Mouse (Mus musculus) hindbrain, embryonic 16.5 days (tissue): Measurements from ENCODE around the gene Ak8. TPM values are rescaled to one million over a fixed set of nuclear protein-coding genes. Genes with fewer than 3 reads are reported as not detected.
A peak's percentile ranks its signal among the peaks of the same experiment; 100 is the strongest.

Experiments
- ATAC-seq: fragments of 200-750 bp; cut with Nextera tagmentation; 2 replicates; pipeline ENCODE4 v1.8.0; 2017; ENCODE audit warnings: moderate TSS enrichment, moderate library complexity
- H3K27ac ChIP-seq: fragments of 300-500 bp; sonication (generic); 2 replicates; pipeline ENCODE4 v1.5.1; 2014; ENCODE audit warnings: low read depth, mild to moderate bottlenecking, control low read depth, low read length, moderate library complexity
- H3K27me3 ChIP-seq: fragments of 300-500 bp; sonication (generic); replicated peaks from 2 replicates; pipeline ENCODE4 v1.6.1; 2014; ENCODE audit warnings: low read length; ENCODE audit not compliant: control insufficient read depth, insufficient read depth
- H3K36me3 ChIP-seq: fragments of 300-500 bp; sonication (generic); 2 replicates; pipeline ENCODE4 v1.6.1; 2014; ENCODE audit warnings: mild to moderate bottlenecking, low read length, moderate library complexity, mixed read lengths; ENCODE audit not compliant: control insufficient read depth, insufficient read depth
- H3K4me1 ChIP-seq: fragments of 300-500 bp; sonication (generic); 2 replicates; pipeline ENCODE4 v1.6.1; 2014; ENCODE audit warnings: low read depth, low read length; ENCODE audit not compliant: control insufficient read depth, insufficient read depth
- H3K4me2 ChIP-seq: fragments of 300-500 bp; sonication (generic); 2 replicates; pipeline ENCODE4 v1.6.1; 2014; ENCODE audit warnings: mild to moderate bottlenecking, low read length, control low read depth, moderate library complexity
- H3K4me3 ChIP-seq: fragments of 300-500 bp; sonication (generic); 2 replicates; pipeline ENCODE4 v1.5.1; 2014; ENCODE audit warnings: mild to moderate bottlenecking, low read length, control low read depth, moderate library complexity
- H3K9ac ChIP-seq: fragments of 300-500 bp; sonication (generic); 2 replicates; pipeline ENCODE4 v1.6.1; 2014; ENCODE audit warnings: low read depth, mild to moderate bottlenecking, control low read depth, low read length, moderate library complexity
- H3K9me3 ChIP-seq: fragments of 300-500 bp; sonication (generic); 2 replicates; pipeline ENCODE4 v1.6.1; 2014; ENCODE audit warnings: mild to moderate bottlenecking, low read length, moderate library complexity; ENCODE audit not compliant: control insufficient read depth
- WGBS: fragments of 180-500 bp; shearing (Covaris S2); extraction: QIAGEN DNeasy Blood & Tissue Kit; methylation state at CpG from one replicate; pipeline ENCODE4 v1.1.7; 2014; 5-methylcytosine and 5-hydroxymethylcytosine counted together
- polyA plus RNA-seq: library from polyadenylated mRNA; unstranded; fragments of >200 nt; fragmentation: Nextera tagmentation; extraction: Ambion mirVana; gene quantifications from 2 replicates; pipeline ENCODE4 v1.2.1, GENCODE M21; 2015

The Ak8 gene
- polyA plus RNA-seq, 1 experiment from 2014 or later, result 3.3 TPM

- Histone ChIP-seq H3K36me3 (no peaks in the 10 kb centered on the region), H3K27me3 (no peaks in the 10 kb centered on the region; the same call in 1 of the 2 replicates), H3K4me3 (no peak overlapping the region), H3K27ac (no peak overlapping the region), H3K4me2 (no peak overlapping the region), H3K9me3 (no peaks in the 10 kb centered on the region), H3K9ac (no peak overlapping the region), H3K4me1 (peaks cover 2% of the 10 kb centered on the region; the same call in 1 of the 2 replicates)
- peak; percentile 82 for ATAC-seq
- WGBS, result 51% methylated on average over 8 of the region's 8 CpGs
Observed at GRCm38 (mm10) chr2:28774073-28774472, 74.1 kb downstream of the Ak8 start.

GRCm38 (mm10) chr2:28776728-28777127 lies 76.8 kb downstream of the Ak8 start:
- Histone ChIP-seq H3K9ac (no peak overlapping the region), H3K4me2 (no peak overlapping the region), H3K27me3 (no peaks in the 10 kb centered on the region), H3K9me3 (no peaks in the 10 kb centered on the region), H3K27ac (no peak overlapping the region), H3K4me1 (peaks cover 2% of the 10 kb centered on the region; the same call in 1 of the 2 replicates), H3K36me3 (no peaks in the 10 kb centered on the region), H3K4me3 (no peak overlapping the region)
- WGBS, result 77% methylated on average over 2 of the region's 2 CpGs
- no peak for ATAC-seq

DNA sequence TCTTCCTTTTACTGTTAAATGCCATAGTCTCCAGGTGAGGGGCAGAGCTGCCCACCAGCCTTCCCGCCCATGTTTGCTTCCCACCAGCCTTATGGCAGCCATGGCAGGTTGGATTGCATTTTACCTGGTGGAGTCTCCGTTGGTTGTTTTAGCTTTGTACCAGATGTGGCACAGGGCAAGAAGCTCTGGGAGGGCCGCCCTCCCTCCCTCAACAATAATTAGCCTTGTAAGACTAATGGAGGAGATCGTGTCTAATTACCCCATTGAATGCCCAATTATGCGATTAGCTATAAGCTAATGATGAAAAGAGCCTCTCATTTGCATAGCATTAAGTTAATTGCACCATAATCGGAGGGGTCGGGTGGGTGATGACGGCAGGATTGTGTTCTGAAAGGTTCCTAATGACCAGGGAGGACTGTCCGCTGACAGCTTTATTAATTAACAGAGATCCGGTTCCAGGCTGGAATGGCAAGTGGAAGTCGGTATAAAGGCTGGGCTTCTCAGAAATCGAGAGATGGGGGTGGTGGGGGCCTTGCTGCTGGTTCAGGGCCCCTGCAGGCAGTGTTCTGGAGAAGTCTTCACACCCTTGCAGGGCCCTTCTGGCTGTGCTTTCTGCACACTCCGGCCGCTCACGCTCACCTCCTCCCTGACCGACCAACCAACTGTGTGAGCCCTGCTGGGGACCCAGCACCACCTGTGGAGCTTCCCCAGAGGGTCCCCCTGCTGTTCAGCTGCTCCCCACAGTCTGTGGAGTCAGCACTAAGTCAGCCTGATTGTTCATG lies 80.2 kb downstream of the Ak8 start:
- Histone ChIP-seq H3K27me3 (no peaks in the 10 kb centered on the region), H3K4me3 (no peak overlapping the region), H3K9me3 (no peaks in the 10 kb centered on the region), H3K36me3 (no peaks in the 10 kb centered on the region), H3K4me2 (no peak overlapping the region), H3K27ac (no peak overlapping the region), H3K9ac (no peak overlapping the region), H3K4me1 (no peaks in the 10 kb centered on the region; the same call in 1 of the 2 replicates)
- peak; percentile 63; the same call in 1 of the 2 replicates for ATAC-seq
- 44% methylated on average over 16 of the region's 16 CpGs for WGBS

GRCm38 (mm10) chr2:28781310-28781709 lies 81.3 kb downstream of the Ak8 start:
- no peaks in the 10 kb centered on the region for H3K36me3 ChIP-seq
- no peaks in the 10 kb centered on the region; the same call in 1 of the 2 replicates for H3K4me1 ChIP-seq
- 69% methylated on average over 4 of the region's 4 CpGs for WGBS
- no peak overlapping the region for H3K9ac ChIP-seq
- no peaks in the 10 kb centered on the region for H3K9me3 ChIP-seq
- no peak for ATAC-seq
- H3K27ac ChIP-seq, result no peak overlapping the region
- H3K4me3 ChIP-seq, result no peak overlapping the region
- H3K27me3 ChIP-seq, result no peaks in the 10 kb centered on the region
- no peak overlapping the region for H3K4me2 ChIP-seq

DNA sequence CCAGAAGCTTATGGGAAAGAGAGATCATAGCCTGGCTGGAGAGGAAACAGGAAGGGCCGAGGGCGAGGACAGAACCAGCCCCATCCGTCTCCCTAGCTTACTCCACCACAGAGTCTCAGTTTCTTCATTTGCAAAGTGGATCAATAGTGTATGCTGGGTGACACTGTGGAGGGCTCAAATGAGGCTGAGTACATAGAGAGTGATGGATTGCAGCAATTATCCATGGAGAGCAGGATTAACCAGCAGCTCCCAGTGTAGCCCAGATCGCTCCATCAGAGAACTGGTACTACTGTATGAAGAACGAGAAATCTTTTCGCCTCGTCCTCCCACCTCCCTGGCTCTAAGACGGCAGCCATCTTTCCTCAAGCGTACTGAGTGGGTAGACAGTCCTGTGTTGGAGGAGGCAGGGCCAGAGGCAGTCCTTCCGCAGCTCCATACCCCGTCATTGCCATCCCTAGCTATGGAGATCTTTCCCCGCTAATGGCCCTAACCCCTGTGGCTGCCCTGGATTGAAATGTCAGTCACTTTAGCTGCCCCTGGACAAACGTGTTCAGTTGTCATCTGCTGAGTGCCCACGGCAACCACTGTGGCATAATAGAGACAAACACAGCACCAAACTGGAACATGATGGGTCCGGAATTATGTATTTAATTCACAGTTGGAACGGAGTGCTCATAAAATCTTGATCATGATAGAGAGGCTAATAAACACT lies 86.5 kb downstream of the Ak8 start:
- ATAC-seq, result peak; percentile 79
- H3K36me3 ChIP-seq, result no peaks in the 10 kb centered on the region
- H3K9ac ChIP-seq, result no peak overlapping the region
- 53% methylated on average over 16 of the region's 16 CpGs for WGBS
- H3K4me3 ChIP-seq, result no peak overlapping the region
- no peaks in the 10 kb centered on the region for H3K9me3 ChIP-seq
- peaks cover 7% of the 10 kb centered on the region for H3K4me1 ChIP-seq
- no peaks in the 10 kb centered on the region for H3K27me3 ChIP-seq
- no peak overlapping the region for H3K27ac ChIP-seq
- no peak overlapping the region for H3K4me2 ChIP-seq

- H3K36me3 ChIP-seq, result no peaks in the 10 kb centered on the region
- ATAC-seq, result peak; percentile 73
- H3K27ac ChIP-seq, result no peak overlapping the region
- no peak overlapping the region for H3K9ac ChIP-seq
- H3K4me1 ChIP-seq, result peaks cover 7% of the 10 kb centered on the region
- no peaks in the 10 kb centered on the region for H3K9me3 ChIP-seq
- 41% methylated on average over 6 of the region's 6 CpGs for WGBS
- H3K4me3 ChIP-seq, result no peak overlapping the region
- no peak overlapping the region for H3K4me2 ChIP-seq
- no peaks in the 10 kb centered on the region for H3K27me3 ChIP-seq
Observed at GRCm38 (mm10) chr2:28787067-28787619, 87.2 kb downstream of the Ak8 start.

- H3K4me2 ChIP-seq, result peak overlapping the region; percentile 50
- ATAC-seq, result peak; percentile 90
- H3K27me3 ChIP-seq, result no peaks in the 10 kb centered on the region
- no peak overlapping the region for H3K9ac ChIP-seq
- no peak overlapping the region for H3K27ac ChIP-seq
- 25% methylated on average over 5 of the region's 6 CpGs for WGBS
- H3K9me3 ChIP-seq, result no peaks in the 10 kb centered on the region
- no peak overlapping the region for H3K4me3 ChIP-seq
- peaks cover 9% of the 10 kb centered on the region for H3K4me1 ChIP-seq
- no peaks in the 10 kb centered on the region for H3K36me3 ChIP-seq
Observed at GRCm38 (mm10) chr2:28792931-28793610, 93.1 kb downstream of the Ak8 start.

DNA sequence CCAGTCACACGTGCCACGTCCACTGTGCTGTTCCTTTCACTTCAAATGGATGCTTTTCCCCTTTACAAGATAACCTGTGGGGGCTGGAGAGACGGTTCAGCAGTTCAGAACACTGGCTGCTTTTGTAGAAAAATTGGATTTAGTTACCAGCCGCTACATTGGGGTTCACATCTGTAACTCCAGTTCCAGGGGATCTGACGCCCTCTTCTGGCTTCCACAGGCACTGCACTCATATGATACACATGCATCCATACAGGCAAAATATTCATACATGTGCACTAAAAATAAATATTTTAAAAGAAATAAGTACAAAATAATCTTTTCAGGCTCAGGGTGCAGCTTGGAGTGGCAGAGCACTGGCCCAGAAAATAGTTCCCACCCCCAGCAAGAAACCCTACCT lies 94.7 kb downstream of the Ak8 start:
- WGBS, result 77% methylated on average over 5 of the region's 5 CpGs
- Histone ChIP-seq H3K9ac (no peak overlapping the region), H3K4me3 (no peak overlapping the region), H3K27ac (no peak overlapping the region), H3K36me3 (no peaks in the 10 kb centered on the region), H3K4me2 (no peak overlapping the region), H3K27me3 (no peaks in the 10 kb centered on the region), H3K4me1 (peaks cover 11% of the 10 kb centered on the region), H3K9me3 (no peaks in the 10 kb centered on the region)
- ATAC-seq, result no peak

GRCm38 (mm10) chr2:28796298-28796697 lies 96.3 kb downstream of the Ak8 start:
- Histone ChIP-seq H3K4me1 (peaks cover 11% of the 10 kb centered on the region), H3K27ac (no peak overlapping the region), H3K9ac (no peak overlapping the region), H3K4me2 (no peak overlapping the region), H3K9me3 (no peaks in the 10 kb centered on the region), H3K4me3 (no peak overlapping the region), H3K27me3 (no peaks in the 10 kb centered on the region), H3K36me3 (no peaks in the 10 kb centered on the region)
- 77% methylated on average over 8 of the region's 8 CpGs for WGBS
- no peak for ATAC-seq
